Comparison of ENCODE assay signal across 28 mouse cellular contexts in the genomic region with DNA sequence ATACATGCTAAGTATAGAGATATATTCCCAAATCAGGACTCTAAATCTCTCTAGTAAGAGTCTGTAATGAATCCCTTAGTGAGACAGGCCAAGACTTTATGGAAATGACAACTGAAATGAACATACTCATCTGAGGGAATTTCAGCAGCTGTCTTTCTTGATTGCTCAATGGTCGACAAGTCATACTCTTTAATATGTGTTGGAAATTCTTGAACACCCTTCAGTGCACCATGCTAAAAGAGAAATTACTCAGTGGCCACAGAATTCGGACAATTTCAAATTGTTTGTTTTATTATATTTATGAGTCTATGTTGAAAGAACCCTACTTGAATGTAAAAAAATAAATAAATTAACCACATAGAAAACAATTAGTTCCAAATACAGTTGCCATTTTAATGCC.
"Had no signal": no experiment of that assay in that cellular context is flagged by ENCODE, and none has a peak within 500 bp of the region (broad histone marks: within the 10 kb centered on the region; RNA-seq: fewer than 3 reads in every experiment).

No protein-coding gene starts in this region.

- H3K36me3 ChIP-seq: heart, embryonic 13.5 days; heart, embryonic 15.5 days; hindbrain, embryonic 13.5 days; hindbrain, embryonic 15.5 days; kidney, embryonic 15.5 days; limb, embryonic 13.5 days; limb, embryonic 15.5 days; liver, embryonic 13.5 days; liver, embryonic 15.5 days had no signal

- H3K9ac ChIP-seq: heart, embryonic 13.5 days; heart, embryonic 15.5 days; hindbrain, embryonic 13.5 days; hindbrain, embryonic 15.5 days; kidney, embryonic 15.5 days; limb, embryonic 13.5 days; limb, embryonic 15.5 days; liver, embryonic 13.5 days; liver, embryonic 15.5 days; liver, postnatal 0 days had no signal

- H3K4me2 ChIP-seq: heart, embryonic 11.5 days; heart, embryonic 13.5 days; heart, embryonic 15.5 days; hindbrain, embryonic 13.5 days; hindbrain, embryonic 15.5 days; kidney, embryonic 15.5 days; limb, embryonic 13.5 days; limb, embryonic 15.5 days; liver, embryonic 11.5 days; liver, embryonic 13.5 days; liver, embryonic 15.5 days had no signal

- H3K27me3 ChIP-seq: heart, embryonic 13.5 days; heart, embryonic 15.5 days; hindbrain, embryonic 13.5 days; hindbrain, embryonic 15.5 days; kidney, embryonic 15.5 days; limb, embryonic 13.5 days; limb, embryonic 15.5 days; liver, embryonic 13.5 days; liver, embryonic 15.5 days had no signal

- DNase-seq: gastrocnemius, postnatal 14 days; gastrocnemius, postnatal 36 days; heart, adult 11 months; heart, adult 2 months; heart, postnatal 14 days; heart, postnatal 36 days; kidney, adult 18-20 months; kidney, adult 8-10 months; kidney, postnatal 14 days; kidney, postnatal 36 days; layer of hippocampus, adult 9-11 months; layer of hippocampus, postnatal 36 days; left cerebral cortex, postnatal 4 days; liver, embryonic 13.5 days; liver, postnatal 0 days had no signal

- H3K9me3 ChIP-seq: heart, embryonic 13.5 days; heart, embryonic 15.5 days; hindbrain, embryonic 13.5 days; hindbrain, embryonic 15.5 days; kidney, embryonic 15.5 days; limb, embryonic 13.5 days; limb, embryonic 15.5 days; liver, embryonic 13.5 days; liver, embryonic 15.5 days had no signal

- ATAC-seq: hindbrain, postnatal 0 days; intestine, postnatal 0 days; liver, postnatal 0 days had no signal

- H3K4me1 ChIP-seq: heart, embryonic 13.5 days; heart, embryonic 15.5 days; hindbrain, embryonic 13.5 days; hindbrain, embryonic 15.5 days; kidney, embryonic 15.5 days; limb, embryonic 13.5 days; limb, embryonic 15.5 days; liver, embryonic 13.5 days; liver, embryonic 15.5 days had no signal

- H3K27ac ChIP-seq: heart, adult 2 months; heart, embryonic 13.5 days; heart, embryonic 15.5 days; hindbrain, embryonic 13.5 days; hindbrain, embryonic 15.5 days; hindbrain, postnatal 0 days; kidney, embryonic 15.5 days; kidney, postnatal 0 days; limb, embryonic 13.5 days; limb, embryonic 15.5 days; liver, embryonic 13.5 days; liver, embryonic 15.5 days had no signal

- H3K4me3 ChIP-seq: heart, adult 2 months; heart, embryonic 13.5 days; heart, embryonic 15.5 days; hindbrain, embryonic 13.5 days; hindbrain, embryonic 15.5 days; kidney, embryonic 15.5 days; limb, embryonic 13.5 days; limb, embryonic 15.5 days; liver, embryonic 13.5 days; liver, embryonic 15.5 days had no signal
